Mouse (Mus musculus) heart, postnatal 0 days (tissue): Measurements from ENCODE around the gene Mipep.

Experiments
- CTCF ChIP-seq: IDR thresholded peaks from 2 replicates; pipeline ENCODE4 v1.5.1; 2016; ENCODE audit warnings: antibody characterized with exemption, control low read depth, low read depth
- EP300 ChIP-seq: IDR thresholded peaks from 2 replicates; pipeline ENCODE4 v1.6.1; 2016; ENCODE audit warnings: antibody characterized with exemption, low read depth

DNA sequence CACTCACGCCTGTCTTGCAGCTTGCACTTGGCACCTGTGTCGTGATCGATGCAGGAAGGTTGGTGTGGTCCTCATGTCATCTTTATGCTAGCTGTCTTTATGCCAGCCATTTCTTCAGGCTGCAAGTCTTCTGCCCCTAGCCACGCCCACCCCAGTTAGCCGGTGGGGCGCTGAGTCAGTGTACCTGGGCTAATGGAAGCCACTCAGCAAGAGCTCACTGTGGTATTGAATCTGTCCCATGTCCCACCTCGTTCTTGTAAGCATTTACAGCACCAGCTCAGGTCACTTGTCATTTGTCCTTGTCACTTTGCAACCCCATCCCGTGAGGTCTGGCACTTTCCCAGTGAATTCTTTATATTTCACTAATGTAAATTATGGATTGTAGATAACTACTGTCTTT, 43.3 kb upstream of the Mipep start:
- TF ChIP-seq EP300 (no peak), CTCF (no peak)
